Mouse (Mus musculus): ENCODE results near the gene Dhx16.

GRCm38 (mm10) chr17:35850974-35851373, 28.6 kb upstream of the Dhx16 start:
- TF ChIP-seq MAX (IDR thresholded peaks at IDR 0.05) (no peak), CTCF (IDR thresholded peaks at IDR 0.05; ENCODE audit: control insufficient read depth, insufficient read depth, insufficient read length) (no peak), USF1 (IDR thresholded peaks at IDR 0.05; ENCODE audit: low read depth) (no peak), MYOG (IDR thresholded peaks at IDR 0.05; ENCODE audit: control insufficient read depth, extremely low read depth, insufficient read length) (no peak), CEBPB (IDR thresholded peaks at IDR 0.05; ENCODE audit: low read depth) (no peak)

Data from C2C12 (cell line).